Mouse (Mus musculus) layer of hippocampus, adult 18-20 months (tissue): ENCODE results near the gene Clip4. TPM values are rescaled to one million over a fixed set of nuclear protein-coding genes. Genes with fewer than 3 reads are reported as not detected.

ENCODE experiments used
- DNase-seq, 2 experiments: peaks; one replicate each; pipeline ENCODE4 v3.0.0; 2022; ENCODE audit warnings: low spot score in 2 of 2
- total RNA-seq, 2 experiments: library from RNA; stranded (reverse); gene quantifications; 2 replicates each; pipeline ENCODE4 v1.2.3; 2021

Clip4 gene
- total RNA-seq, 2 experiments from 2014 or later = 78.4 to 89.6 TPM

GRCm38 (mm10) chr17:71870641-71871040 lies 102.4 kb downstream of the Clip4 start:
- DNase-seq = no peak

GRCm38 (mm10) chr17:71871981-71872380 lies 103.7 kb downstream of the Clip4 start:
- no peak for DNase-seq

DNA sequence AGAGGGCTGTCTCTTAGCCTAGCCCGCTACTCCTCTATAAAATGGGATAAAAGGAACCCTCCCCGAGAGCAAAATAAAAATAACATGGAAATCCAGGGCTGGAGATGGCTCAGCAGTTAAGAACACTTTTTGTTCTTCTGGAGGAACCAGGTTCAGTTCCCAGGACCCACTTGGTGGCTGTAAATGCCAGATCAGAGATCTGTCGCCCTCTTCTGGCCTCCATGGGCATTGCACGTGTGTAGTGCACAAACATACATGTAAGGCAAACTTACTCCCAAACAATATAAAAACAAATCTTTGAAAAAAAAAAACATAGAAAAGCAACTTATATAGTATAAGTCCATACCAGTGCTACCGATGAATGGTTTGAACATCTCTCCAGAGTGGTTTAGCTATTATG lies 104.7 kb downstream of the Clip4 start:
- no peak for DNase-seq

DNA sequence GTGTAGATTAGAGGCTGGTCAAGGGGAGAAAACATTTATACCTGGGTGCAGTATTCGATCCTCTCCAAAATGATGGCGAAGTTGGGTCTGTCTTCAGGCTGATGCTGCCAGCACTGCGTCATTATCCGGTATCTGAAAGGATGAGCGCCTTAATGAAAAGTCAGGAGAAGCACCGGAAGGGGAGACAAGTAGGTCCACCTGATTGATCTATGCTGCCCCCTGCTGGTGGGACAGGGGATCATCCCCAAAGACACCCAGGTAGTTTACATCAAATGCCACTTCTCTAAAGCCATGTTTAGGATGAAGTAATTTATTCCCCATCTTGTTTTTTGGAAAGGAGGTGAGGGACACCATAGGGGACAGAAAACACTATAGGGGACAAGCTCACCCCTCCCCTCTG lies 105.8 kb downstream of the Clip4 start:
- peak in 1 of 2 experiments; percentile 55 for DNase-seq

DNA sequence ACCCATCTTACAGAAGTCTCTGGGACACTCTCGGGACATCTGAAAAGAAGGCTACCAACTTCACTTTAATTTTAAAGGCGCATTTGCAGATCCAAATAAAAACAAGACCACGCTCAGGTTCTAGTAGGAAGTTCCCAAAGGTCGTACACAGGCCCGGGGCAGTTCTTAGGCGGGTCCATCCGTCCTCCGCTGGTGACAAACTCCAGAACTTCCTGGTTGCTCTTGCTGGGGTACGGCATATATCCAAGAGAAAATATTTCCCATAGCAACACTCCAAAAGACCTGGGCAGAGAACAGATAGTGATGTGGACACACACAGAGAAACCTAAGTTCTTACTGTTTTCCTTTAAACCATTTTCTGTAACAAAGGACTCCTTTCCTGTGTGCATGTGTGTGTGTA lies 106.5 kb downstream of the Clip4 start:
- DNase-seq = no peak

DNA sequence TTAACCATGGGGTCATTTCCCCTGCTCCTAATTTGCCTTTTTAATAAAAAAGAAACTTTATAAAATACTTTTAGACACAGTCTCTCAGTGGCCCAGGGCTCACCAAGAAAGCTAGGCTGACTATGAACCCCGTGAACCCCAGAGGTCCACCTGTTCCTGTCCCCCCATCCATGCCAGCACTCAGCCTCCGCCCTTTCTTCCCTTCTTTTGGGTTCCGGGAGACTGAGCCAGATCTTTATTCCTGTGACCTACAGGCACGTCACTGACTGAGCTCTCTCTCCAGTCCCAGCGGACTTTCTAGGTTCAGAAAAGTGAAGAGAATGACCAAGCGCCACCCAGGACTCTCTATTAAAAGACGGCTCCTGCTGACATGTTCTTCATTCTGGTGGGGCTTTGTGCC lies 107.2 kb downstream of the Clip4 start:
- DNase-seq = no peak

- no peak for DNase-seq
Measured at GRCm38 (mm10) chr17:71881369-71881768, 113.1 kb downstream of the Clip4 start.

GRCm38 (mm10) chr17:71909107-71909506 lies 140.8 kb downstream of the Clip4 start:
- peak in 1 of 2 experiments; percentile 15 for DNase-seq

DNA sequence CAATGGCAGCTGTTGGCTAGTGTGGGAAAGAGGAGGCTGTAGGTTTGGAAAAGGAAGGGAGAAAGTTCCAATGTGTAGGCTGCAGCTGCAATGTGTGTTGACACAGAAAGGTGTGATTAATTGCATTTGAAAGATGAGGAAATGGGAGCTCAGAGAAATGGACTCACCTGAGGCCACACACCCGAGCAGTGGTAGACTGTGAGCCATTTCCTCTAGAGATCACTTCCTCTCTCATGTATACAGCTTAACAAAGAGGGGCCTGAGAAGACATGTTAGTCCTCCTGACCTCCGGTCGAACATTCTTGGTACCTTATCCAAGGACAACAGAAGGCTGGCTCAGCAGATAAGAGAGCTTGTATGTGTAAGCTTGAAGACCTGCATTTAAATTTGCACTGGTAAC lies 144.9 kb downstream of the Clip4 start:
- DNase-seq = no peak

Other genes starting within 250 kb of the Clip4 start
- gene Ndc80, start 241.6 kb upstream of the Clip4 start, total RNA-seq = under 1 TPM; 0.25 to 0.43 TPM
- 1 to 10 TPM; 1.1 to 1.5 TPM for gene Spdya, start 216.4 kb upstream of the Clip4 start, total RNA-seq
- 10 to 100 TPM; 26.1 to 28.6 TPM for gene Wdr43, start 152.6 kb upstream of the Clip4 start, total RNA-seq
- 1 to 10 TPM; 1.1 to 2.2 TPM for gene Togaram2, start 95.2 kb upstream of the Clip4 start, total RNA-seq
- gene Pcare, start 15.6 kb upstream of the Clip4 start, total RNA-seq = under 1 TPM in 1 of 2 experiments, not detected in 1; 0.08 TPM